Mouse (Mus musculus) c-Kit-positive CD71-negative TER-119-negative erythroid progenitor cells, embryonic 14.5 days (primary cell): ENCODE measurements at regions not wholly inside any gene's neighbourhood (a gene's known extent, or its start where the extent isn't known, plus 50 kb on each side); places are given as distances from the start of the nearest gene placed in this dataset.
A peak's percentile ranks its signal among the peaks of the same experiment; 100 is the strongest.

Source experiments
- DNase-seq: peaks from one replicate; pipeline ENCODE4 v3.0.0-alpha.2; 2013; ENCODE audit warnings: low read depth

- peak; percentile 1 for DNase-seq
These were observed 153.8 kb upstream of the Kcnh8 start for GRCm38 (mm10) chr17:52448701-52449100.

- no peak for DNase-seq
These were observed 143.1 kb upstream of the Kcnh8 start for GRCm38 (mm10) chr17:52459303-52459996.

GRCm38 (mm10) chr17:52459997-52460387 is 142.5 kb upstream of the Kcnh8 start:
- DNase-seq: no peak

GRCm38 (mm10) chr17:52461264-52461663 is 141.2 kb upstream of the Kcnh8 start:
- no peak for DNase-seq

GRCm38 (mm10) chr17:52461709-52462141 is 140.8 kb upstream of the Kcnh8 start:
- DNase-seq: peak; percentile 20

GRCm38 (mm10) chr17:52462361-52462760 is 140.1 kb upstream of the Kcnh8 start:
- DNase-seq: no peak

- no peak for DNase-seq
These were observed 134.0 kb upstream of the Kcnh8 start for GRCm38 (mm10) chr17:52468464-52468863.

- DNase-seq: no peak
These were observed 123.0 kb upstream of the Kcnh8 start for GRCm38 (mm10) chr17:52479327-52480086.

GRCm38 (mm10) chr17:52480087-52480638 is 122.3 kb upstream of the Kcnh8 start:
- no peak for DNase-seq

- no peak for DNase-seq
These were observed 95.7 kb upstream of the Kcnh8 start for GRCm38 (mm10) chr17:52506760-52507159.

GRCm38 (mm10) chr17:52530260-52530659 is 72.2 kb upstream of the Kcnh8 start:
- no peak for DNase-seq
